Mouse (Mus musculus) liver, adult (tissue): ENCODE measurements around the gene Srp72.

Experiments
- GATA4 ChIP-seq: IDR thresholded peaks from 2 replicates; pipeline ENCODE4 v1.6.1; 2014; ENCODE audit warnings: mild to moderate bottlenecking, low read length; ENCODE audit not compliant: insufficient replicate concordance

The Srp72 gene

GRCm38 (mm10) chr5:77001192-77001591 is 26.7 kb downstream of the Srp72 start:
- no peak for TF ChIP-seq GATA4

GRCm38 (mm10) chr5:77004051-77004821 is 29.8 kb downstream of the Srp72 start, which contains the start of gene Arl9:
Arl9 (plus strand) TSS chr5:77004055.
- no peak for TF ChIP-seq GATA4

- TF ChIP-seq GATA4, result no peak
Observed at GRCm38 (mm10) chr5:77010352-77010751, 35.9 kb downstream of the Srp72 start.

- no peak for TF ChIP-seq GATA4
Observed at GRCm38 (mm10) chr5:77011082-77011481, 36.6 kb downstream of the Srp72 start.

- TF ChIP-seq GATA4, result no peak
Observed at GRCm38 (mm10) chr5:77013171-77013570, 38.7 kb downstream of the Srp72 start.

GRCm38 (mm10) chr5:77015544-77016482 is 41.3 kb downstream of the Srp72 start, which contains the start of gene Thegl:
Thegl (plus strand) TSS chr5:77016023.
- no peak for TF ChIP-seq GATA4

- TF ChIP-seq GATA4, result no peak
Observed at GRCm38 (mm10) chr5:77028034-77028433, 53.6 kb downstream of the Srp72 start.

- no peak for TF ChIP-seq GATA4
Observed at GRCm38 (mm10) chr5:77029735-77030134, 55.3 kb downstream of the Srp72 start.

GRCm38 (mm10) chr5:77038451-77038850 is 64.0 kb downstream of the Srp72 start:
- TF ChIP-seq GATA4, result no peak

- no peak for TF ChIP-seq GATA4
Observed at GRCm38 (mm10) chr5:77039391-77039790, 64.9 kb downstream of the Srp72 start.

GRCm38 (mm10) chr5:77044362-77044761 is 69.9 kb downstream of the Srp72 start:
- no peak for TF ChIP-seq GATA4
